Mouse (Mus musculus): ENCODE measurements at regions not wholly inside any gene's neighbourhood (a gene's known extent, or its start where the extent isn't known, plus 50 kb on each side); places are given as distances from the start of the nearest gene placed in this dataset.

- no peak for TF ChIP-seq CTCF (IDR thresholded peaks at IDR 0.05; ENCODE audit: control insufficient read depth, insufficient read depth, insufficient read length)
- no peak for TF ChIP-seq MYOD1 (IDR thresholded peaks at IDR 0.05; ENCODE audit: control insufficient read depth, insufficient read length, low read depth)
- no peak for TF ChIP-seq USF1 (IDR thresholded peaks at IDR 0.05; ENCODE audit: low read depth)
- no peak for TF ChIP-seq CEBPB (IDR thresholded peaks at IDR 0.05; ENCODE audit: low read depth)
- no peak for TF ChIP-seq MAX (IDR thresholded peaks at IDR 0.05)
- no peak for TF ChIP-seq MYOG (IDR thresholded peaks at IDR 0.05; ENCODE audit: control insufficient read depth, extremely low read depth, insufficient read length)
Observed at GRCm38 (mm10) chr8:115439512-115439911, 268.1 kb downstream of the Maf start.
